Mouse (Mus musculus): ENCODE measurements around the gene Rbfox1. TPM values are rescaled to one million over a fixed set of nuclear protein-coding genes. Genes with fewer than 3 reads are reported as not detected.

Gene Rbfox1
- polyA plus RNA-seq, 1 experiment from 2014 or later: 3.1 TPM

GRCm38 (mm10) chr16:6232966-6233365 is 347.8 kb downstream of the Rbfox1 start:
- no peaks in the 10 kb centered on the region for H3K36me3 ChIP-seq (ENCODE audit: control insufficient read depth, insufficient read depth, low read length)
- H3K4me1 ChIP-seq (ENCODE audit: control insufficient read depth, insufficient read depth, low read length): no peaks in the 10 kb centered on the region
- no peak overlapping the region for H3K4me3 ChIP-seq (ENCODE audit: low read depth, low read length)
- H3K4me2 ChIP-seq: no peak overlapping the region
- no peaks in the 10 kb centered on the region for H3K27me3 ChIP-seq (ENCODE audit: control insufficient read depth, insufficient read depth, low read length)
- no peak overlapping the region for H3K9ac ChIP-seq (ENCODE audit: low read depth, low read length)
- no peaks in the 10 kb centered on the region for H3K9me3 ChIP-seq (replicated peaks; ENCODE audit: control insufficient read depth, low read length)
- no peak overlapping the region for H3K27ac ChIP-seq (ENCODE audit: low read depth, low read length)
- ATAC-seq (replicated peaks; ENCODE audit: insufficient number of reproducible peaks, low FRiP score, low TSS enrichment): no peak
- 80% methylated on average over 2 of the region's 2 CpGs for WGBS (ENCODE audit: insufficient replicate concordance)

GRCm38 (mm10) chr16:6241393-6241792 is 356.2 kb downstream of the Rbfox1 start:
- no peaks in the 10 kb centered on the region for H3K4me1 ChIP-seq (ENCODE audit: control insufficient read depth, insufficient read depth, low read length)
- H3K36me3 ChIP-seq (ENCODE audit: control insufficient read depth, insufficient read depth, low read length): no peaks in the 10 kb centered on the region
- H3K27ac ChIP-seq (ENCODE audit: low read depth, low read length): no peak overlapping the region
- no peak overlapping the region for H3K4me3 ChIP-seq (ENCODE audit: low read depth, low read length)
- ATAC-seq (replicated peaks; ENCODE audit: insufficient number of reproducible peaks, low FRiP score, low TSS enrichment): no peak
- no peak overlapping the region for H3K9ac ChIP-seq (ENCODE audit: low read depth, low read length)
- 80% methylated on average over 4 of the region's 4 CpGs for WGBS (ENCODE audit: insufficient replicate concordance)
- no peak overlapping the region for H3K4me2 ChIP-seq
- no peaks in the 10 kb centered on the region for H3K27me3 ChIP-seq (ENCODE audit: control insufficient read depth, insufficient read depth, low read length)
- no peaks in the 10 kb centered on the region for H3K9me3 ChIP-seq (replicated peaks; ENCODE audit: control insufficient read depth, low read length)

- ATAC-seq (replicated peaks; ENCODE audit: insufficient number of reproducible peaks, low FRiP score, low TSS enrichment): no peak
- WGBS (ENCODE audit: insufficient replicate concordance): 70% methylated on average over 3 of the region's 3 CpGs
- no peak overlapping the region for H3K4me2 ChIP-seq
- H3K9ac ChIP-seq (ENCODE audit: low read depth, low read length): no peak overlapping the region
- H3K4me1 ChIP-seq (ENCODE audit: control insufficient read depth, insufficient read depth, low read length): no peaks in the 10 kb centered on the region
- no peaks in the 10 kb centered on the region for H3K9me3 ChIP-seq (replicated peaks; ENCODE audit: control insufficient read depth, low read length)
- H3K36me3 ChIP-seq (ENCODE audit: control insufficient read depth, insufficient read depth, low read length): no peaks in the 10 kb centered on the region
- H3K27me3 ChIP-seq (ENCODE audit: control insufficient read depth, insufficient read depth, low read length): no peaks in the 10 kb centered on the region
- no peak overlapping the region for H3K27ac ChIP-seq (ENCODE audit: low read depth, low read length)
- H3K4me3 ChIP-seq (ENCODE audit: low read depth, low read length): no peak overlapping the region
These were observed 357.3 kb downstream of the Rbfox1 start for GRCm38 (mm10) chr16:6242468-6242867.

GRCm38 (mm10) chr16:6247569-6247968 is 362.4 kb downstream of the Rbfox1 start:
- H3K4me1 ChIP-seq (ENCODE audit: control insufficient read depth, insufficient read depth, low read length): no peaks in the 10 kb centered on the region
- no peaks in the 10 kb centered on the region for H3K36me3 ChIP-seq (ENCODE audit: control insufficient read depth, insufficient read depth, low read length)
- 82% methylated on average over 4 of the region's 4 CpGs for WGBS (ENCODE audit: insufficient replicate concordance)
- H3K9me3 ChIP-seq (replicated peaks; ENCODE audit: control insufficient read depth, low read length): no peaks in the 10 kb centered on the region
- H3K27ac ChIP-seq (ENCODE audit: low read depth, low read length): no peak overlapping the region
- no peak overlapping the region for H3K4me3 ChIP-seq (ENCODE audit: low read depth, low read length)
- H3K27me3 ChIP-seq (ENCODE audit: control insufficient read depth, insufficient read depth, low read length): no peaks in the 10 kb centered on the region
- H3K4me2 ChIP-seq: no peak overlapping the region
- no peak overlapping the region for H3K9ac ChIP-seq (ENCODE audit: low read depth, low read length)
- ATAC-seq (replicated peaks; ENCODE audit: insufficient number of reproducible peaks, low FRiP score, low TSS enrichment): no peak

GRCm38 (mm10) chr16:6264557-6264956 is 379.4 kb downstream of the Rbfox1 start:
- H3K4me3 ChIP-seq (ENCODE audit: low read depth, low read length): no peak overlapping the region
- H3K9ac ChIP-seq (ENCODE audit: low read depth, low read length): no peak overlapping the region
- no peaks in the 10 kb centered on the region for H3K9me3 ChIP-seq (replicated peaks; ENCODE audit: control insufficient read depth, low read length)
- no peak for ATAC-seq (replicated peaks; ENCODE audit: insufficient number of reproducible peaks, low FRiP score, low TSS enrichment)
- no peaks in the 10 kb centered on the region for H3K27me3 ChIP-seq (ENCODE audit: control insufficient read depth, insufficient read depth, low read length)
- H3K36me3 ChIP-seq (ENCODE audit: control insufficient read depth, insufficient read depth, low read length): no peaks in the 10 kb centered on the region
- H3K27ac ChIP-seq (ENCODE audit: low read depth, low read length): no peak overlapping the region
- WGBS (ENCODE audit: insufficient replicate concordance): 75% methylated on average over 8 of the region's 8 CpGs
- H3K4me2 ChIP-seq: no peak overlapping the region
- H3K4me1 ChIP-seq (ENCODE audit: control insufficient read depth, insufficient read depth, low read length): no peaks in the 10 kb centered on the region

GRCm38 (mm10) chr16:6265610-6266009 is 380.5 kb downstream of the Rbfox1 start:
- no peaks in the 10 kb centered on the region for H3K4me1 ChIP-seq (ENCODE audit: control insufficient read depth, insufficient read depth, low read length)
- no peaks in the 10 kb centered on the region for H3K36me3 ChIP-seq (ENCODE audit: control insufficient read depth, insufficient read depth, low read length)
- 81% methylated on average over 3 of the region's 3 CpGs for WGBS (ENCODE audit: insufficient replicate concordance)
- no peak overlapping the region for H3K4me2 ChIP-seq
- no peaks in the 10 kb centered on the region for H3K27me3 ChIP-seq (ENCODE audit: control insufficient read depth, insufficient read depth, low read length)
- no peak overlapping the region for H3K9ac ChIP-seq (ENCODE audit: low read depth, low read length)
- ATAC-seq (replicated peaks; ENCODE audit: insufficient number of reproducible peaks, low FRiP score, low TSS enrichment): no peak
- no peaks in the 10 kb centered on the region for H3K9me3 ChIP-seq (replicated peaks; ENCODE audit: control insufficient read depth, low read length)
- H3K27ac ChIP-seq (ENCODE audit: low read depth, low read length): no peak overlapping the region
- H3K4me3 ChIP-seq (ENCODE audit: low read depth, low read length): no peak overlapping the region

GRCm38 (mm10) chr16:6271596-6272370 is 386.6 kb downstream of the Rbfox1 start:
- Histone ChIP-seq H3K4me1 (ENCODE audit: control insufficient read depth, insufficient read depth, low read length) (no peaks in the 10 kb centered on the region), H3K9me3 (replicated peaks; ENCODE audit: control insufficient read depth, low read length) (no peaks in the 10 kb centered on the region), H3K4me3 (ENCODE audit: low read depth, low read length) (no peak overlapping the region), H3K36me3 (ENCODE audit: control insufficient read depth, insufficient read depth, low read length) (no peaks in the 10 kb centered on the region), H3K27ac (ENCODE audit: low read depth, low read length) (no peak overlapping the region), H3K9ac (ENCODE audit: low read depth, low read length) (no peak overlapping the region), H3K4me2 (no peak overlapping the region), H3K27me3 (ENCODE audit: control insufficient read depth, insufficient read depth, low read length) (no peaks in the 10 kb centered on the region)
- WGBS (ENCODE audit: insufficient replicate concordance): 74% methylated on average over 7 of the region's 7 CpGs
- no peak for ATAC-seq (replicated peaks; ENCODE audit: insufficient number of reproducible peaks, low FRiP score, low TSS enrichment)

- WGBS (ENCODE audit: insufficient replicate concordance): 83% methylated on average over 4 of the region's 4 CpGs
- H3K4me2 ChIP-seq: no peak overlapping the region
These were observed 398.3 kb downstream of the Rbfox1 start for GRCm38 (mm10) chr16:6283496-6283895.

GRCm38 (mm10) chr16:6284317-6284716 is 399.2 kb downstream of the Rbfox1 start:
- Histone ChIP-seq H3K9ac (ENCODE audit: low read depth, low read length) (no peak overlapping the region), H3K4me2 (no peak overlapping the region), H3K27me3 (ENCODE audit: control insufficient read depth, insufficient read depth, low read length) (no peaks in the 10 kb centered on the region), H3K9me3 (replicated peaks; ENCODE audit: control insufficient read depth, low read length) (no peaks in the 10 kb centered on the region), H3K4me1 (ENCODE audit: control insufficient read depth, insufficient read depth, low read length) (no peaks in the 10 kb centered on the region), H3K36me3 (ENCODE audit: control insufficient read depth, insufficient read depth, low read length) (no peaks in the 10 kb centered on the region), H3K27ac (ENCODE audit: low read depth, low read length) (no peak overlapping the region), H3K4me3 (ENCODE audit: low read depth, low read length) (no peak overlapping the region)
- WGBS (ENCODE audit: insufficient replicate concordance): 62% methylated on average over 4 of the region's 4 CpGs
- ATAC-seq (replicated peaks; ENCODE audit: insufficient number of reproducible peaks, low FRiP score, low TSS enrichment): no peak

More at GRCm38 (mm10) chr16:6283496-6283895, 398.3 kb downstream of the Rbfox1 start:
- Histone ChIP-seq H3K9me3 (replicated peaks; ENCODE audit: control insufficient read depth, low read length) (no peaks in the 10 kb centered on the region), H3K4me3 (ENCODE audit: low read depth, low read length) (no peak overlapping the region), H3K27me3 (ENCODE audit: control insufficient read depth, insufficient read depth, low read length) (no peaks in the 10 kb centered on the region), H3K9ac (ENCODE audit: low read depth, low read length) (no peak overlapping the region), H3K27ac (ENCODE audit: low read depth, low read length) (no peak overlapping the region), H3K4me1 (ENCODE audit: control insufficient read depth, insufficient read depth, low read length) (no peaks in the 10 kb centered on the region), H3K36me3 (ENCODE audit: control insufficient read depth, insufficient read depth, low read length) (no peaks in the 10 kb centered on the region)
- ATAC-seq (replicated peaks; ENCODE audit: insufficient number of reproducible peaks, low FRiP score, low TSS enrichment): no peak
